Mouse (Mus musculus) 3134 (cell line): ENCODE results near the gene Ltbr.
"Not testable (repeated sequence)": the region's sequence is repeated elsewhere in the genome, so short reads cannot be mapped to it uniquely, and the experiment has no call there.

Source experiments
- DNase-seq: peaks from one replicate; pipeline ENCODE4 v3.0.0-alpha.2; 2011; ENCODE audit warnings: low spot score; ENCODE audit not compliant: insufficient read length; ENCODE audit errors: extremely low read depth

Ltbr gene

DNA sequence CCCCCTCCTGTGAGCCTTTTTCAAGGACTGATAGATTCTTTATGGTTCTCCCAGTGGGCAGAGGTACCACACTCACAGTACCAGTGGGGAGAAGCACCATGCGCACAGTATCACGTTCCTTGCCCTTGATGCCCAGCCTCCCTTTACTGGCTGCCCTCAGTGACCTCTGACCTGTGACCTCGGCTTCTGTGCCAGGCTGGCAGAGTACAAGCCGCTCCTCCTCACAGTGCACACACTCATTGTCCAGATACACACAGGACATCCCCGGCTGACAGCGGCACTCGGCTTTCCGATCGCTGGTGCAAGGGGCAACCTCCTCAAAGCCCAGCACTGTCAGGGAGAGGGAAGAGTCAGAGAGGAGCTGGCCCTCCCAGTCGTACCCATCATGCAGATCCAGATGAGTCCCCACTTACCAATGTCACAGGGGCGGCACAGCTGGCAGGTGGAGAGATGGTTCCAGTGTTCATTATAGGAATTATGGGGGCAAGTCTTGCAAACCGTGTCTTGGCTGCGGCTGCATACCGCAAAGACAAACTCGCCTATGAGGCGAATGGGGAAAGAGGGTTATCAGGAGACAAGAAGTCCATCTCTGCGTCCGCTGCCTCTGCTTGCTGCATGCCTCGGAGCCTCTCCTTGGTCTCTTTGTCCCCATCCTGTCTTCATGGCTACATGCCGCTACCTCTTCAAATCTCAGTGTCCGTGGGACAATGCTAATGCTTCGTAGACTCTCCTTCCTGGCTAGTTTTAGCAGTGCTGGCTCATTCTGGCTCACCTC lies 917 bp downstream of the Ltbr start:
- no peak for DNase-seq

DNA sequence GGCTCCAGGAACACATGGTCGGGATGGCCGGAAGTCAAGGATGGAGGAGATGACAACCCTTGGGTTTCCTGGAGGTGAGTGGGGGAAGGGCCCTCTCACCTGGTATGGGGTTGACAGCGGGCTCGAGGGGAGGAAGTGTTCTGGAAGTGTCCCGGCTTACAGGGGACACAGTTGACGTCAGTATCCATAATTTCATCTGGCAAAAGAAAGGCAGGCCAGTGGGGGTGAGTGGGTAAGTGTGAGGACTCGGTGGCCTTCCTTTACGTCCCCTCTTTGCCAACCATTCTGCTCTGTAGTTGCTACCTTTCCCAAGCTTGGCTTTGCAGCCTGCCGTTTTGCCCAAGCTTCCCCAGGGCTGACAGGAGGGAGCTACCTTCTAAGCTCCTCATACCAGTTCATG lies 1.5 kb downstream of the Ltbr start:
- no peak for DNase-seq

DNA sequence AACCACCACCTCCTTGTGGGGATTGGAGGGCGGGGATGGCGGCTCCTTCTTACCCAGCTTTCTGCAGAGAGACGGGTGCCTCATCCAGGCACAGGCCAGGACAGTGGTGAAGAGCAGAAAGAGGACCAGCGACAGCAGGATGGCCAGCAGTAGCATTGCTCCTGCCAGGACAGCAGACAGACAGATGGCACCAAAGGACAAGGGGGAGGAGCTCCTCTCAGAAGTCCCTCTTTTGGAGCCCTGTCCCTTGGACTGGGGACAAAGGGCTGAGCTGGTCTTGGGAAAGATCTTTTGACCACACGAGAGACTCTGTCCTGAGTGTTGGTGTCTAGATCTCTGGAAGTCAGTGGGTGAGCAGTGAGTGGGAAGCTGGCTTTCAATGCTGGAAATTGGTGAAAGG lies 4.3 kb downstream of the Ltbr start:
- DNase-seq = no peak

DNA sequence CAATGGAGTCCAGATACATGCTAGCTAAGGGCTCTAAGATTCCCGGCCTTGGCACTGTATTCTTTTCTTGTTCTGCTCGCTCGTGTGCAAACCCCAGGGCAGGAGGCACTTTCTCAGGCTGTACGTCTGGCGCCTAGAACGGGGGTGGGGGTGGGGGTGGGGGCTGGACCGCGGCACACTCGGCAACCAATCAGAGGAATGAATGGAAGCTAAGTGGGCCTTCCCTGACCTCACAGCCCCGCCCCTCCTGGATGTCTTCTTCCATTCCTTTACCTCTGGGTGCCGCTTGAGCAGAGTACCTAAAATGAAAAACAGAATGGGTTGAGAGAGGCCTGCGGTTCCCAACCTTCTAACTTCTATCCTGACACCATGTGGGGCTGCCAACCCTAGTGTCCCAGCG lies 4.8 kb downstream of the Ltbr start:
- no peak for DNase-seq

DNA sequence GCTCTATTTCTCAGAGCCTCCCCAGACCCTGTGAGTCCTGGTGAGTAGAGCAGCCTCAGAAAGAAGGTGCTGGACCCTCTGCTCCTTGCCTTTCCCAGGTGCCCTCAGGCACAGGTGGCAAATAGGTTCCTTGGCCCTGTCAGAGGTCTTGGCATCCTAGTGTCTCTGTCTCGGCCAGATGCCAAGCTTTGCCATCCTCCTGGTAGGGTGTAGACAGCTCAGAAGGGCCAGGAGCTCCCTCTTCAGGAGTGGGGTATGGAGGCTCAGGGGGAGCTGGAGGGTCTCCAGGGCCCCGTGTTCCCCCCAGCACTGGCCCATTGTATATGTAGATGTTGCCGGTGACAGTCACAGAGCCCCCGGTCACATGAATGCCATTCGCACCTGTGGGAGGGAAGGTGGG lies 6.6 kb downstream of the Ltbr start:
- no peak for DNase-seq

DNA sequence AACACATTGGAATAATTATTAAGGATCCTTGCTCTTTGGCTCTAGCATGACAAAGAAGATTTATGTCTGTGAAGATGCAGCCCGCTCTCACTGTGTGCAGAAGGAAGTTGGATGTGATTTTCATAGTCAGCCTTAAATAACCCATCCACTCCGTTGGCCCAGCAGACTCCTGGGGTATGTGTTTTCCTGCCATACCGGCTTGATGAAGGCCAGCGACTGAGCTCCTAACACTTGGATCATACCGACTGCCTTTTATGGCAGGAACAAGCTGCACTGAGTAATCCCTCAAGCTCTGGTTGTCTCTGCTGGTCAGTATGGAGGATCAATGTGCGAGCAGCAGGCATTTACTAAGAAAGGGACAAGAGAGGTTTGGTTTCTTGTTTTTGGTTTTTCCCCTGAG lies 8.2 kb downstream of the Ltbr start:
- DNase-seq = no peak

DNA sequence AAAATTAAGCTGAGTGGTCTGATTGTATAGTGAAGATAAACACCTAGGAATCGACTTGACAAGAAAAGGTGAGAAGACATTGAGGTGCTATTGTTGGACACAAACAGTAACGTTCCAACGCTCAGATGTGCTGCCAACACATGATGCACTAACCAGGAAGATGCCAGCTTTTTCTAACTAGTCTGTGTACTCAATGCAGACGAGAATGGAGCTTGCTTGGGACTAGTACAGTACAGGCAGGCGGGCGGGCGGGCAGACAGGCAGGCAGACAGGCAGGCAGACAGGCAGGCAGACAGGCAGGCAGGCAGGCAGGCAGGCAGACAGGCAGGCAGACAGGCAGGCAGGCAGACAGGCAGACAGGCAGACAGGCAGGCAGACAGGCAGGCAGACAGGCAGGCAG lies 9.3 kb downstream of the Ltbr start:
- DNase-seq = not testable (repeated sequence)

DNA sequence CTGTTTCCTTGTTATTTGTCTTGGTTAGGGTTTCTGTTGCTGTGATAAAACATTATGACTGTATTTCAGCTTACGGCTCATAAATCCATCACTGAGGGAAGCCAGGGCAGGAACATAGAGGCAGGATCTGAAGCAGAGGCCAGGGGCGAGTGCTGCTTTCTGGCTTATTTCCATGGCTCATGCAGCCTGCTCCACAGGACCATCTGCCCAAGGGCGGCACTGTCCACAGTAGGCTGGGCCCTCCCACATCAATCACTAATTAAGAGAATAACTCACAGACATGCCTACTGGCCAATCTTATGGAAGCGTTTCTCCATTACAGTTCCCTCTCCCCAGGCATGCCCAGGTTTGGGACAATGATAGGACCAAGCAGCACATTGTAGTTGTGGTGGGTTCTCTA lies 10.4 kb downstream of the Ltbr start:
- no peak for DNase-seq

DNA sequence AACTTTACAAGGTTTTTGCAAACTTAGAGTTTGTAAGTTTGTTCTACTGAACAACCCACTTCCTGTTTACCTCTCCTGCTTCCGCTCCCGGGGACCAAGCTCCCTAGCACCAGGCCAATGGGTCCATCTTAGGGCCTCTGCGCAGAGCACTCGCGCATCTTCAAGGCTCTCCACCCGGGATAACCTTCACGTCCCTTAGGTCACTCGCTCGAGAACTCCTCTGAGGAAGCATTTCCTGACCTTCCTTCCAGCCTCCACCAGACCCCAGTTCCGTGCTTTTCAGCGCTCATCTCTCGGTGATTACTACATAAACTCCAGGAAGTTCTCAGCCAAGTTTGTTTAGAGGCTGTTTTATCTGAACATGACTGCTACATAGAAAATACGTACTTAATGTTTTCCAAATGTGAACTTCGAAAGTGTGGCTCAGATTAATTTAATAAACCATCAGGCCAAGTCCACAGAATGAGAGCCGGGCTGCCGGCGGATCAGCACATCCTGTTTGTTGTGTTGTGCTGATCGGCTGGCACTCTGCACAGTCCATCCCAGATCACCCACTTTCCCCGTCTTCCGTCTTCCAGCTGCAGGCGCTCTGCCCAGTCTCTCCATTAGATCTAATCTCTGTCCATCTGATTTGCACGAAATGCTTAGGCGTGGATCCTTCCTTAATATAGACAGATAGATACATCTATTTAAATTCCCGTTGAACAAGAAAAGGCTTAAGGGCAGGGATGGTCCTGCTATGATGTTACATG lies 11.3 kb downstream of the Ltbr start:
- no peak for DNase-seq

DNA sequence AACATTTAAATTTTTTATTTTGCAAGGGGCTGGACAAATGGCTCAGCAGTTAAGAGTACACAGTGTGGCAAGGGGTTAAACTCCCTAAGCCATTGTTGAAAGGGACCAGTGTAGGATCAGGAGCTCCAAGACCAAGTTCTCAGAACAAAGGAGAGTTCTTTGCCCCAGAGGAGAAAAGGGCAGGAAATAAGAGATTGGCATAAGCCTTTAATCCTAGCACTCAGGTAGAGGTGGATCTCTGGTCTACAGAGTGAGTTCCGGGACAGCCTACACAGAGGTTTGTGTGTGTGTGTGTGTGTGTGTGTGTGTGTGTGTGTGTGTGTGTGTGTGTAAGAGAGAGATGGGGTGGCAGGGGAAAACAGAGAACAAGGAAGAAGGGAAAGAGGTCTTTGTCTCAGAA lies 12.7 kb downstream of the Ltbr start:
- DNase-seq = no peak

DNA sequence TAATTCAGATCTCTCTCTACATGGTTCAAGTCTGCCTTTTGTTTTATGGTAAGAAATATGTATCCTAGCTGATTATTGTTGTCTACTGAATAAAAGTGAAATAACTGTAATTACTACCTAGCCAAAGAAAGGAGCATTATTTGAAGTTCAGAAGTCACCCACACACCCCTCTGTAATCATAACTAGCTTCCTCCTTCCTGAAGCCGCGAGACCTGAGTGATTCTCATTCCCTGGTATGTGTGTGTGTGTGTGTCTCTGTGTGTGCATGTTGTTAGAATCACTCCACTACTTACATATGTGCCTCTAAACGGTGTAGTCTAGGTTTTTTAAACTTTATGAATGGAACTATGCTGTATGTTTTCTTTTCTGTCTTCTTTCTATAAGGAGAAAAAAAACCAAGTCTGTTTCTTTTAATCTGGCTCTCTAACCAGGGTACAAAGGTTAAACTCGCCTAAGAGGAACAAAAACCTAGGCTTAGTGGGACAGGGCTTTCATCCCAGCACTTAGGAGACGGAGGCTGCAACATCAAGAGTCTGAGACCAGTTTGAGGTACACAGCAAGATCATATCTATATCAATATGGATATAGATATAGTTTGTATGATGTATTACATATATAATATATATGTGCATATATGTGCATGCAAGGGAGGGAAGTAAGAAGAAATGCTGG lies 16.4 kb downstream of the Ltbr start:
- no peak for DNase-seq

DNA sequence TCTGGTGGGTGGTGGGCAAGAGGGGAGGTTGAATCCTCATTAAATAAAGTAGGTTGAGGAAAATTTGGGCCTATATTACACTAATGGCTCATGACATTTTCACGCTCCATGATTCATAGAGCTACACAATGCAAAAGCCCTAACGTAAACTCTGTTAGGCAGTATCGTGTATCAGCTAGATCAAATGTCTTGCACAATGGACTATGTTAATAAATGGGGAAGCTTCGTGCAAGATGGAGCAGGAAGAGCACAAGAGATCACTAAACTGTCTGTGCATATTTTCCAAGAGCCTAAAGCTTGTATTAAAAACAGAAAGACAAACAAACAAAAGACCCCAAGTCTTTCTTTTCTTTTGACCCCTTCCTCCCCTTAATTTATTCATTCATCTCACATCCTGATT lies 19.6 kb downstream of the Ltbr start:
- no peak for DNase-seq

DNA sequence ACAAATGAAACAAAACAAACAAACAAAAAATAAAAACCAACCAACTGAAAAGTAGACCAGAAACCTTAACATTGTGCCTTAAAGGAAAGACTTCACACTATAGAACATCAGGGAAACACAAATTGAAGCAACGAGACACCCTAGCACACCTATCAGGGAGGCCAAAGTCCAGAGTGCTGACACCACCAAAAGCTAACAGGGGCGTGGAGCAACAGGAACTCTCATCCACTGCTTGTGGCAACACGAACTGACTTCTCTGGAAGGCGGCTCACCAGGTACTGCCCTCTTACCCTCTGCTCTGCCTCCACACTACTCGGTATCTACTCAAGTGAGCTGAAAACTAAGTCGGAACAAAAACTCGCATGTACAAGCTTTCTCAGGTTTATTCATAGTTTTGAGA lies 21.4 kb downstream of the Ltbr start:
- no peak for DNase-seq

DNA sequence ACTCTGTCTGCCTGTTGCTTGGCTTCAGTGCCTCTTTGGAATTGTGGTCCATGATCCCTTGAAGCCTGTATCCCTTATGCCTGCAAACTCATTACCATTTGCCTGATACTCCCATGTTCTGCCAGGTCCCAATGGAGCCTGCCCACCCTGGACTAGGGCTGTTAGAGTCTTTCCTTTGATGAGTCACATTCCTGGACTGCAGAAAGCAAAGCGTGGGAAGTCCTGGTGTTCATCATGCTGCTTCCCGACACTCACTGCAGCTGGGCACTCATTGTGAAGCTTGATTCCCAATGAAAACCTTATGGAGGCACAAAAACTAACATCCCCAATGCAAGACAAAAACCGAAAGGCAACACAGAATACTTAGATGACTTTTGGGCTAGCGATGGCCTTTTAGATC lies 22.4 kb downstream of the Ltbr start:
- DNase-seq = no peak

DNA sequence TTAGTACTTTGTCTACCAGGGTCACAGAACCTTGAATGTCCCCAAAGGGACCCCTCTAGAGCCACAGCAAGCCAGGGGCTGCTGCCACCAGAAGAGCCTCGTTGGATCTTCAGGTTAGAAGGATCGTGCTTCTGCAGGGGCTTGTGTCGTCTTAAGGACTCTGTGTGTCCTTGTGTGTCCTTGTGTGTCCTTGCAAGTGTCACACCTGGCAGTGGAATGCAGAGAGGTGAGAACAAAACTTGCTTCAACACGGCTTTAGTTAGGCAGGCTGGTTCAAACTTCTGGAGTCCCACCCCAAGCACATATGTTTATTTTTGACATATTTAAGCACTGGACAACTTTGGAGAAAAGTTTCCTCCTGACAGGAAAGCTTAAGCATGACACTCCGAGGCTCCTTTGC lies 25.0 kb downstream of the Ltbr start:
- no peak for DNase-seq

DNA sequence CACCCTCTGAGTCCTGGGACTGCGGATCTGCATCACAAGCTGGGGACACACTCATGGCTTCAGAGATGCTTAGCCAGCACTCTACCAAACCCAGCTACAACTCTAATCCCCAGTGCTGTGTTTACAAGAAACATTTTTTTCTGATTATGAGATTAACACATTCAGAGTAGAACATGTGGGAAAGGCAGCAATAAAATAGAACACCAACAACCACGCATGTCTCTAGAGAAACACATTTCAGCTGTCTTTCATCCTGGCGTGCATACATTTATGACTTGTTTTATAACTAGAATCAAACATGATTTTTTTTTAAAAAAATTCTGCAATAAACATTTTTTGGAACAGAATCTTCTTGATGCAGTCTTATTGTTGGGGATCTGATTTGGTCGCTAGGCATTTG lies 26.7 kb downstream of the Ltbr start:
- DNase-seq = no peak

DNA sequence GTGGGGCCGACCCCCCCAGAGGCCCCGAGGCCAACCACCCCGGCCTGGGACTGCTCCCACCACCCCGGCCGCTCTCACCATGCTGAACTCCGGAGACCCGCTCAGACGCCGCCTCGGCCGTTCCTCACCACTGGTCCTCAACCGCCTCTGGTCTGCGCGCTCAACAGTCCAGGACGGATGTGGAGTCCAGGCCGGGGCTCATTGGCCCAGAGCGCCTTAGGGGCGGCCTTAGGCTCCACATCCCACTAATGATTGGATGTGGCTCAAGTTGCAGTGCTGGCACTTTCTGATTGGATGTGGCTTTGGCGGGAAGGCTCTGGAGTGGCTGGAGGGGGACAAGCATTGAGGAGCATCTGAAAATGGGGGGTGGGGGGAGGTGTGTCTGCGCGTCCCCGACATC lies 27.8 kb downstream of the Ltbr start, which contains the start of gene Tuba3a:
TSS of gene Tuba3a (minus strand) at position 153 of the 400 bp plus-strand sequence.
- DNase-seq = no peak

DNA sequence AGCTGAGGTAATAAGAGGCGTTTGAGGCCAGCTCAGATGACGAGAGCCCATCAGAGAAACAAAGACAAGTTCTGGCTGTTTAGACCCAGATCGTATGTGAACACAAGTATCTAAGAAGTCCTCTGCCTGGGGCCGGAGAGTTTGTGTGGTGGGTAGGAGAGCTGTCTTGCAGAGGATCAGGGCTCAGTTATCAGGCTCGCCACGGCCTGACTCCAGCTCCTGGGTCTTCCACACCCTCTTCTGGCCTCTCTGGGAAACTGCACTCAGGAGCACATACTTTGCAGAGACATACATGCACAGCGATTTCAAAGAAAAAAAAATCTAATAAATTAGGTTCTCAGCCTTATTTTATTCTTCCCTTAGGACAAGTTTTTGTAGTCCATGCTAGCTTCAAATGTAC lies 28.9 kb downstream of the Ltbr start:
- no peak for DNase-seq

DNA sequence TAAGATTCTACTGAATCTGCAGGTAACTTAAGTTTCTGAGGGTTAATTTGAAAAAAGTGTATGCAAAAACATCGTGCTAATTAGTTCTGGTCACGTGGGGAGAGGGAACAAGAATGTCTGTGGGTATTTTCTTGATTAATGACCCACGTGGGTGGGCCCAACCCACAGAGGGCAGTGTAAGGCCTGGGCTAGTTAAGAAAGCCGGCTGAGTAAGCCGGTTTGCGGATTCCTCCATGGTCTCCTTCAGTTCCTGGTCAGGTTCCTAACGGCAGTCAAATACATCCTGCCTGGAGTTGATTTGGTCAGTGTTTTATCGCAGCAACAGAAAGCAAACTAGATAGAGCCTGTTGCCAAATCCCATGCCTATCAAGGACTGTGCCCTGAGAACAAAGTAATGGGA lies 29.4 kb downstream of the Ltbr start:
- DNase-seq = no peak

DNA sequence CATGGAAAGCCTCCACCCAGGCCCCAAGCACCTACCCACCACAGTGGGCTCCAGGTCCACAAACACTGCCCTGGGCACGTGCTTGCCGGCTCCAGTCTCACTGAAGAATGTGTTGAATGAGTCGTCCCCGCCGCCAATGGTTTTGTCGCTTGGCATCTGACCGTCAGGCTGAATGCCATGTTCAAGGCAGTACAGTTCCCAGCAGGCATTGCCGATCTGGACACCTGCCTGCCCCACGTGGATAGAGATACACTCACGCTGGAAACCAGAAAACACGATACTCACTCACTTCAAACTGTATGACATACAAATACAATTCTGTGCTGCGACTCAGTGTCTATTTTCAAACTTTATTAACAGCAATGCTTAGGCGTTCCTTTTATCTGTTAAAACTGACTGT lies 31.0 kb downstream of the Ltbr start:
- not testable (repeated sequence) for DNase-seq

DNA sequence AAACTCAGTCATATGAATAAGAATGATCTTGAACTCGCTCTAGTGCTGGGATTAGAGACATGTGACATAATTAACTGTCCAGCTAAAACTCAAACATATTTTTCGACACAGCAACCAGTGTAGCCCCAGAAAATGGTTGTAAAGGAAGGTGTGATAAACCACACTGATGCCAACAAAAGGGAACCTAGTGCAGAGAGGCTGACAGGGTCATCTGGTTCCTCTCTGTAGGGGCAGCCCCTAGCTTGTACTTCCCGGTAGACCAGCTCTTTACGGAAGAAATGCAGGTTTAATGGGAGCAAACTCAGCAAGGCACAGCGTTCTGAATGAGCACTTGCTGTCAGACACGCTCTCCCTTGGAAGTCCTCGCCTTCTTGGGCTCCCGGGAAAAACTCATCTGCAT lies 34.0 kb downstream of the Ltbr start:
- no peak for DNase-seq
